Mouse (Mus musculus) cerebellum, adult 8-10 months (tissue): ENCODE results near the gene Lmx1b.
A peak's percentile ranks its signal among the peaks of the same experiment; 100 is the strongest.

Experiments used
- DNase-seq: peaks from one replicate; pipeline ENCODE4 v3.0.0; 2022

Gene Lmx1b

GRCm38 (mm10) chr2:33643721-33644713 lies 3.7 kb upstream of the Lmx1b start:
- no peak for DNase-seq

GRCm38 (mm10) chr2:33642650-33643458 lies 2.5 kb upstream of the Lmx1b start:
- peak; percentile 77 for DNase-seq

GRCm38 (mm10) chr2:33641859-33642571 lies 1.7 kb upstream of the Lmx1b start:
- DNase-seq = no peak

- DNase-seq = no peak
Observed at GRCm38 (mm10) chr2:33640978-33641858, 907 bp upstream of the Lmx1b start.

GRCm38 (mm10) chr2:33639301-33640170 lies 775 bp downstream of the Lmx1b start:
- DNase-seq = no peak

GRCm38 (mm10) chr2:33638141-33638733 lies 2.1 kb downstream of the Lmx1b start:
- no peak for DNase-seq

GRCm38 (mm10) chr2:33637288-33637687 lies 3.0 kb downstream of the Lmx1b start:
- DNase-seq = no peak

GRCm38 (mm10) chr2:33636628-33637188 lies 3.6 kb downstream of the Lmx1b start:
- no peak for DNase-seq

- no peak for DNase-seq
Observed at GRCm38 (mm10) chr2:33636117-33636521, 4.2 kb downstream of the Lmx1b start.

GRCm38 (mm10) chr2:33635323-33636116 lies 4.8 kb downstream of the Lmx1b start:
- no peak for DNase-seq

GRCm38 (mm10) chr2:33634481-33635090 lies 5.7 kb downstream of the Lmx1b start:
- no peak for DNase-seq

GRCm38 (mm10) chr2:33633955-33634354 lies 6.4 kb downstream of the Lmx1b start:
- no peak for DNase-seq

- no peak for DNase-seq
Observed at GRCm38 (mm10) chr2:33633237-33633636, 7.1 kb downstream of the Lmx1b start.

GRCm38 (mm10) chr2:33632551-33633059 lies 7.7 kb downstream of the Lmx1b start:
- DNase-seq = no peak

- DNase-seq = no peak
Observed at GRCm38 (mm10) chr2:33631708-33632343, 8.5 kb downstream of the Lmx1b start.

- DNase-seq = no peak
Observed at GRCm38 (mm10) chr2:33631022-33631707, 9.1 kb downstream of the Lmx1b start.
